Mouse (Mus musculus) macrophage (primary cell): ENCODE measurements around the gene Ambn. TPM values are rescaled to one million over a fixed set of nuclear protein-coding genes. Genes with fewer than 3 reads are reported as not detected.
"Not testable (repeated sequence)": the region's sequence is repeated elsewhere in the genome, so short reads cannot be mapped to it uniquely, and the experiment has no call there.

Experiments used
- H3K27ac ChIP-seq: fragments of 350-480 bp; formaldehyde crosslinking; 2 replicates; pipeline ENCODE4 v1.9.0; 2021
- H3K36me3 ChIP-seq: fragments of 350-480 bp; formaldehyde crosslinking; 2 replicates; pipeline ENCODE4 v1.9.0; 2021; ENCODE audit errors: inconsistent target
- H3K4me3 ChIP-seq: fragments of 350-480 bp; formaldehyde crosslinking; 2 replicates; pipeline ENCODE4 v1.9.0; 2021; ENCODE audit errors: inconsistent target
- H3K79me2 ChIP-seq: fragments of 350-480 bp; formaldehyde crosslinking; 2 replicates; pipeline ENCODE4 v1.9.0; 2021; ENCODE audit errors: inconsistent target
- WGBS: methylation state at CpG from one replicate; pipeline ENCODE4 v1.1.7; 2026; ENCODE audit warnings: inconsistent platforms; ENCODE audit not compliant: missing documents; 5-methylcytosine and 5-hydroxymethylcytosine counted together
- polyA plus RNA-seq: library from polyadenylated mRNA; stranded (reverse); fragments of 250-400 nt; gene quantifications from 3 replicates; pipeline ENCODE4 v1.2.4, GENCODE M21; 2018; ENCODE audit warnings: inconsistent platforms
- total RNA-seq, 78 experiments: library from RNA; depleted of rRNA; stranded (reverse); fragments of 250-400 nt; gene quantifications; 1 replicate in 9 of 78; 2 replicates in 24 of 78; 3 replicates in 43 of 78; 4 replicates in 2 of 78; pipeline ENCODE4 v1.2.4; 2018; ENCODE audit warnings: inconsistent platforms in 56 of 78

Gene Ambn
- not detected for total RNA-seq (2018; cell fraction: chromatin; rRNA removed)
- total RNA-seq (2018; cell fraction: cytosol; rRNA removed): not detected
- total RNA-seq (2018; cell fraction: nucleus; rRNA removed): not detected
- polyA plus RNA-seq: not detected in 3 replicates

DNA sequence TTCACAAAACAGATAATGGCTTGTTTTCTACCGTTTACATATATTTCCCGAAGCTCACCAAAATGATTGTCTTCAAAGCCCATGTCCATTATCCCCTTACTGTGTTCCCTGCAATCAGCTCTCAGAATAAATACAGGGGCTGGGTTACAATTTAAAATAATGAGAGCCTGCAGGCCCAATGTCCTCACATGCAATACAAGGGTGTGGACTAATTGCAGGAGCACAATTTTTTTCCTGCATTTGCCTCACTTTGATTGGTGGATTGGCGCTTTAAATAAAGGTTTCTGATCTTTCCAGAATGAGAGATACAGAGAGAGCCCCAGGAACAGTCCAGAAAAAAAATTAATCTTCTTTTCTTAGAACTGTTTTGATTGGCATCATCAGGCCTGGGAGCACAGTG lies at the start of gene Ambn:
Ambn (plus strand) TSS at position 301 of the 400 bp plus-strand sequence.
- no peaks in the 10 kb centered on the region for H3K79me2 ChIP-seq
- no peak within 1 kb of the TSS for H3K27ac ChIP-seq
- no peaks in the 10 kb centered on the region for H3K36me3 ChIP-seq
- 97% methylated on average over 3 of the region's 3 CpGs for WGBS
- no peak within 1 kb of the TSS for H3K4me3 ChIP-seq

DNA sequence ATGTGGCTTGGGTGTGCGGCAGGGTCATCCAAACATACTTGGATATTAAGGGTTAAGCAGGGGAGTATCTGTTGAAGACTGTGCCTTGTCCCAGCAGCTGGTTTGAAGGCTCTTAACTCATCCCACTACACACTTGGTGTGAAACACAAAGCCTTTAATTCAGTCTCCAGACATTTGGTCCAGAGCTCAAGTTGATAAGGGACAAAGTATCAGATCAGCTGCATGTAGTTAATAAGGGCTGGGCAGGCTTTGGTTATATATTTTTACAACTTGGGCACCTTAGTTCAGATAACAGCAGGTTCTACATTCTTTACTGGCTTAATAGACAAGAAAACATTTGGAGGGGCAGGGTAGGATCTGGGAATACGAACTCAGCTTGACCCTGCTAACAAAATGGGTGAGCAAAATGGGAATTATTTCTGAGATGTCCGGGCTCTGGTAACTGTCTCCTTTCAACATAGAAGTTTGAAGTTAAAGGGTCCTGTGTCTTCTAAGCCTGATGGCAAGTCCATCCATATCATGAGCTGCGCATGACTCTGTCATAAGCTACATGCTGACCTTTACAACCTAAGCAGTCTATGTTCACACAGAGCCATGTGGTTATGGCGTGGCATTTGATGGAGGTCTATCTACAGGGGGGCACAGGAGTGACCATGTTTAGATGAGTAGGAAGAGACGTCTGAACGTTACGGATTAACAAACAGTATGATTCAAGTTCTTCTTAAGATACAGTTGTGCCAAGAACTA lies 35.3 kb upstream of the Ambn start:
- Histone ChIP-seq H3K27ac (no peak overlapping the region), H3K79me2 (no peaks in the 10 kb centered on the region), H3K36me3 (no peaks in the 10 kb centered on the region), H3K4me3 (no peak overlapping the region)
- 96% methylated on average over 8 of the region's 8 CpGs for WGBS

DNA sequence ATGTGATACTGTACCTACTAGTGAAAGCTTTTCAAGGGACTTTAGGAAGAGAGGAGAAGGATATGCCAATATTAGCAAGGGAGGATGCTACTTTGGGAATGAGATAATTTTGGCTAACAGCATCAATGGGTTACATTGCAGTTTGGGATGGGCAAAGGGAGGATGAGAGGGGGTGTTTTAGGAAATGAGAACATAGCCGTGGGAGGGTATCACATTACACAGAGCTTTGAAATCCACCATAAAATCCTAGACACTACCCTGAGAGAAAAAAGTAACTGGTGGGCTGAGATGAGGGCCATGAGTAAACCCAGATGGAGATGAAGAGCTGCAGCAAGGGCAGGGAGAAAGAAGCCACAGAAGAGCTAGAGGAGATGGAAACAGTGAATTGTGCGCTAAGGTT lies 30.9 kb upstream of the Ambn start:
- WGBS: 54% methylated on average over 2 of the region's 2 CpGs
- H3K4me3 ChIP-seq, H3K79me2 ChIP-seq, H3K36me3 ChIP-seq, H3K27ac ChIP-seq: not testable (repeated sequence)

- no peak overlapping the region for H3K4me3 ChIP-seq
- H3K36me3 ChIP-seq: no peaks in the 10 kb centered on the region
- no peak overlapping the region for H3K27ac ChIP-seq
- WGBS: 91% methylated on average over 1 of the region's 1 CpGs
- H3K79me2 ChIP-seq: no peaks in the 10 kb centered on the region
Measured at GRCm38 (mm10) chr5:88426753-88427152, 29.0 kb upstream of the Ambn start.

GRCm38 (mm10) chr5:88467471-88467870 lies 11.7 kb downstream of the Ambn start:
- WGBS: 92% methylated on average over 2 of the region's 2 CpGs
- H3K4me3 ChIP-seq: no peak overlapping the region
- no peaks in the 10 kb centered on the region for H3K79me2 ChIP-seq
- H3K36me3 ChIP-seq: no peaks in the 10 kb centered on the region
- no peak overlapping the region for H3K27ac ChIP-seq

DNA sequence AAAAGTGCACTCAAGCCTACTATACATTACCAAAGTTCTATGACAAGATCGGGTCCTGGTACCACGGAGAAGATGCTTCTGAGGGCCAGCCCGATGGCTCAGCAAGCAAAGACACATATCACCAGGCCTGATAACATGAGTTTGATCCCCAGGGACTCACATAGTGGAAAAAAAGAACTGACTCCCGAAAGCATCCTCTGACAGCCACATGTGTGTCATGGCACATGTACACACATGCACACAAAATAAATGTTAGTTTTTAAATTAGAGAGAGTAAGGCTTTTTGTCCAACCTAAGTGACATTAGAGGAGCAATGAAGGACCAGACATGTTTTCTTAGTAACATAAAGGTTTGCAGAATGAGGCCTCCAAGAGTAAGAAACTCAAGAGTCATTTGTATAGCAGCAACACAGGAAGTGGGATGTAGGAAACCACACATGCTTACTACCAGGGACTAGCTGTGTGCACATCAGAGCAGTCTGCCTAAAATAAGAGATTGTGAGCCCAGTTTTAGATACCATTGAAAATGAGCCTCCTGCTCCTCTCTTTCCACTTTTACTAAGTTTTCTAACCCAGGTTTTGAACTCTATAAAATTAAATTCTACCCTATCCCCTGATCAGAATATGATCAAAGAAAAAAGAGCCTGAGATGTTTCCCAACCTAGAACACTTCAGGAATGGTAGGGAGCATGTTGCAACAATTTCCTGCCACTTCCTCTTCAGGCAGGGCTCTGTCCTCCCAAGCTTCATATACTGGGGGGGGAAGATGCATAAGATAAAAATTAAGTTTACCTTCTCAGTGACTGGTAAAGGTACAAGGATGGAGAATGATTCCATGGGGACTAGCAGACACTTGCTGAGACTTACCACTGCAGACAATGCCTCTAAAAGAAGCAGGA lies 13.3 kb downstream of the Ambn start:
- Histone ChIP-seq H3K27ac (no peak overlapping the region), H3K36me3 (no peaks in the 10 kb centered on the region), H3K4me3 (no peak overlapping the region), H3K79me2 (no peaks in the 10 kb centered on the region)
- 94% methylated on average over 4 of the region's 4 CpGs for WGBS

DNA sequence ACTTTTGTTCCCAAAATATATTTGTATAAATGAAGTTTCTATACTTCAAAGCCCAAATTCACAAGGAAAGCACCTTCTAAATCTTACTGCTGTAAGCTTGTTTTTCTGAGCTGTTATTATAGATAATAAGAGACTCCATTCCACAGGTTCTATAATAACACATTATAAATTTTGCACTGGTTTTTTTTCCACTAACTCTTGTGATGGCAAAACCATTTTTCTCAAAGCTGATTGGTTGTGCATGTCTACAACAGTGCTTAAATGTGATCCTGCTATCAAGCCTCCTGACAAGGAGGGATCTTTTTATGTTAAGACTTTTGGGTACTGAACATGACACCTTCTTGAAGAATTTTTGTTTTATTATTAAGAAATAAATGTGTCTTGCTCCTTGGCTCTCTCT lies 31.9 kb downstream of the Ambn start, which contains the start of gene Enam:
Enam (plus strand) TSS at position 301 of the 400 bp plus-strand sequence.
- no peak within 1 kb of the TSS for H3K4me3 ChIP-seq
- H3K27ac ChIP-seq: no peak within 1 kb of the TSS
- no peaks in the 10 kb centered on the region for H3K79me2 ChIP-seq
- no peaks in the 10 kb centered on the region for H3K36me3 ChIP-seq

- no peaks in the 10 kb centered on the region for H3K79me2 ChIP-seq
- no peak overlapping the region for H3K27ac ChIP-seq
- 48% methylated on average over 2 of the region's 2 CpGs for WGBS
- H3K36me3 ChIP-seq: no peaks in the 10 kb centered on the region
- H3K4me3 ChIP-seq: no peak overlapping the region
Measured at GRCm38 (mm10) chr5:88489004-88489403, 33.2 kb downstream of the Ambn start.

DNA sequence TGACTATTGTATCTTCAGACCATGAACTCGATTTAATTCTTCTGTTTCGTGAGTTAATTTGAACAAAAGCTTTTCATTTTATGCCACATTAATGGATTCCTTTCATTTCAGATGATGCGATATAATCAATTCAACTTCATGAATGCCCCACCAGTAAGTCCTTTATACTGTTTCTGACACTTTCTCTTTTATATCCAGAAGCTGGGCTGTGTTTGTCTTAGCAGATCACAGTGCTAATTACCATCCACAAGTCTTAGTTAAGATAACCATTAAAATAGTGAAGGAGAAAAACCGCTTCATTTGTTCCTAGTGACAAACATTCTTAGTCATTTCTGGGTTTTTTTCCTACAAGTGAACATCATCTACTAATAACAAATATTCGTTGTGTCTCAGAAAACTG lies 35.3 kb downstream of the Ambn start:
- Histone ChIP-seq H3K36me3 (no peaks in the 10 kb centered on the region), H3K79me2 (no peaks in the 10 kb centered on the region), H3K27ac (no peak overlapping the region), H3K4me3 (no peak overlapping the region)
- WGBS: 95% methylated on average over 5 of the region's 5 CpGs

- no peaks in the 10 kb centered on the region for H3K36me3 ChIP-seq
- H3K4me3 ChIP-seq: no peak overlapping the region
- WGBS: 66% methylated on average over 3 of the region's 3 CpGs
- H3K27ac ChIP-seq: no peak overlapping the region
- H3K79me2 ChIP-seq: no peaks in the 10 kb centered on the region
Measured at GRCm38 (mm10) chr5:88499781-88500180, 44.0 kb downstream of the Ambn start.

DNA sequence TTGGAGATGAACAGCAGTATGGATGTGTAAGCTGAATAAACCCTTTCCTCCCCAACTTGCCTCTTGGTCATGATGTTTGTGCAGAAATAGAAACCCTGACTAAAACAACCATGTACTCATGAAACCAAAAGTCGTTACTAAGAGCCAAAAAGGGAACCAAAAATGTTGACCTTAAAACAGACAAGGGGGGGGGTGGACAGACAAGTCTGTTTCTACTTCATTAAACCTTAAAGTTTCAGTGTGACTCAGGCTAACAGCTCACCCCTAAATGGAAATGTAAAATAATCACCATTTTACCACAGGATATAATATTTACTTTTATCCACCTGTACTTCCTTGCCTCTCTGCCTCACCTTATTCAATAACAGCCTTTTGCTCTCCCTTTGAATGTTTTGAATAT lies 52.8 kb downstream of the Ambn start:
- Histone ChIP-seq H3K79me2 (no peaks in the 10 kb centered on the region), H3K27ac (peak overlapping the region; percentile 96), H3K36me3 (no peaks in the 10 kb centered on the region), H3K4me3 (no peak overlapping the region)
- WGBS: 0% methylated on average over 1 of the region's 1 CpGs

DNA sequence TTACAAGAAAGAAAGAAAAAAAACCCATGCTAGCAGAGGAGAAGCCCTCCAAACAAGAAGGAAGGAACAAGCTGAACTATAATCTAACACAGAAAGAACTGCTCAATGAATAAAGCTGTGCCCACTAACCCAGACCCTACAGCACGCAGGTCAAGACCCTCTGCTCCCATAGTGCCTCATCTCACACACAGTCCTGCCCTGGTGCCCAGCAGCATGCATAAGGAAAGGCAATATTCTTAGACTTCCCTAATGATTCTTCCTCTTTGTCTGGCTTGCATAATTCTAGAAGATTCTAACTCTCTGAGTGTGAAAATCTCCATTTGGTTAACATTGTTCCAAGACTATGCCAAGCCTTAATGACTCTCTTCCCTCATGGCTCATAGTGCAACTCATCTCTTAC lies 53.2 kb downstream of the Ambn start:
- WGBS: 43% methylated on average over 1 of the region's 1 CpGs

More for the DNA sequence above, 53.2 kb downstream of the Ambn start:
- H3K4me3 ChIP-seq: no peak overlapping the region
- H3K36me3 ChIP-seq: no peaks in the 10 kb centered on the region
- H3K27ac ChIP-seq: peak overlapping the region; percentile 96
- H3K79me2 ChIP-seq: no peaks in the 10 kb centered on the region
